Comparison of ENCODE assay signal across 28 mouse cellular contexts in genomic region chr4:150836258-150836657, GRCm38 (mm10). TPM values are rescaled to one million over a fixed set of nuclear protein-coding genes. Genes with fewer than 3 reads are reported as not detected.
DNase-seq lines count a peak whose midpoint lies in the region; ATAC-seq and TF ChIP-seq lines count a peak whose summit lies in the region.
"Had no signal": no experiment of that assay in that cellular context is flagged by ENCODE, and none has a peak within 500 bp of the region (broad histone marks: within the 10 kb centered on the region; RNA-seq: fewer than 3 reads in every experiment).

No protein-coding gene starts in this region.

- 0 out of 2 replicates have a peak overlapping the region, but pooled peaks have one; percentile 31 for H3K27ac ChIP-seq in gastrocnemius, adult 2 months
- no peak overlapping the region for H3K27ac ChIP-seq in liver, embryonic 11.5 days (ENCODE audit: low read depth, low read length)
- H3K27ac ChIP-seq in CH12.LX (ENCODE audit: insufficient read depth, low read depth) = no peak overlapping the region
- no peak overlapping the region for H3K27ac ChIP-seq in cerebellum, adult 2 months (ENCODE audit: insufficient read depth, low read length)
- H3K27ac ChIP-seq: embryonic facial prominence, embryonic 13.5 days; forebrain, embryonic 10.5 days; forebrain, embryonic 12.5 days had no signal

- TF ChIP-seq POLR2A in CH12.LX (IDR thresholded peaks at IDR 0.05; ENCODE audit: low read depth, low read length) = no peak
- no peak for TF ChIP-seq POLR2A in myocyte (IDR thresholded peaks at IDR 0.05; ENCODE audit: insufficient read length, low read depth)
- TF ChIP-seq POLR2A in cerebellum, adult 2 months (IDR thresholded peaks at IDR 0.05; ENCODE audit: borderline replicate concordance, insufficient read depth, low read length) = no peak

- 86% methylated on average over 13 of the region's 13 CpGs for WGBS in liver, embryonic 11.5 days
- 90% methylated on average over 13 of the region's 13 CpGs for WGBS in cerebellum, adult 2 months

- H3K27me3 ChIP-seq in liver, embryonic 11.5 days (replicated peaks; ENCODE audit: control insufficient read depth, insufficient read depth, low read length) = no peaks in the 10 kb centered on the region; the same call in 1 of the 2 replicates
- H3K27me3 ChIP-seq in CH12.LX (replicated peaks) (no peaks in the 10 kb centered on the region), myocyte (ENCODE audit: control insufficient read depth, insufficient read depth, insufficient read length) (no peaks in the 10 kb centered on the region)
- no peaks in the 10 kb centered on the region for H3K27me3 ChIP-seq in cerebellum, adult 2 months (ENCODE audit: control insufficient read depth, insufficient read depth, low read length)
- H3K27me3 ChIP-seq: embryonic facial prominence, embryonic 13.5 days; embryonic facial prominence, embryonic 15.5 days; forebrain, embryonic 12.5 days; Patski had no signal

- in situ Hi-C loops in CH12.LX (cut with MboI; ENCODE audit: low pct_ligation_motif_present, low pct_unique_long_range_greater_than_20kb, low sequenced_read_pairs) = no loop called here

- no peaks in the 10 kb centered on the region for H3K36me3 ChIP-seq in liver, embryonic 11.5 days (ENCODE audit: control insufficient read depth, insufficient read depth, low read length)
- no peaks in the 10 kb centered on the region for H3K36me3 ChIP-seq in CH12.LX (replicated peaks in 1 of 2; ENCODE audit: control insufficient read depth in 1 of 2, insufficient read depth in 1 of 2, low read length in 1 of 2)
- H3K36me3 ChIP-seq in myocyte (ENCODE audit: control insufficient read depth, insufficient read depth) = no peaks in the 10 kb centered on the region
- H3K36me3 ChIP-seq: embryonic facial prominence, embryonic 13.5 days; embryonic facial prominence, embryonic 15.5 days; forebrain, embryonic 10.5 days; forebrain, embryonic 12.5 days had no signal

- intact Hi-C loops in gastrocnemius, adult 2 months (cut with DNase I) = no loop called here

- no peak overlapping the region for H3K9ac ChIP-seq in liver, embryonic 11.5 days (ENCODE audit: low read depth, low read length)
- H3K9ac ChIP-seq in CH12.LX (ENCODE audit: insufficient read depth, low read depth) = no peak overlapping the region
- H3K9ac ChIP-seq: embryonic facial prominence, embryonic 13.5 days; embryonic facial prominence, embryonic 15.5 days; forebrain, embryonic 12.5 days had no signal

- no peaks in the 10 kb centered on the region for H3K9me3 ChIP-seq in liver, embryonic 11.5 days (ENCODE audit: control insufficient read depth, low read length)
- no peaks in the 10 kb centered on the region for H3K9me3 ChIP-seq in CH12.LX (replicated peaks; ENCODE audit: low read length)
- H3K9me3 ChIP-seq: embryonic facial prominence, embryonic 13.5 days; embryonic facial prominence, embryonic 15.5 days; forebrain, embryonic 10.5 days; forebrain, embryonic 12.5 days had no signal

- no peak for ATAC-seq in liver, embryonic 11.5 days (replicated peaks; ENCODE audit: low FRiP score)
- ATAC-seq: activated CD4-positive, CD25-positive, alpha-beta regulatory T cell, adult 4 months; CD4-positive, CD25-positive, alpha-beta regulatory T cell, adult 4 months; forebrain, embryonic 14.5 days; forebrain, embryonic 16.5 days had no signal

- no peak for DNase-seq in gastrocnemius, adult 2 months
- no peak for DNase-seq in gastrocnemius, adult 8-10 months (ENCODE audit: low spot score in 2 of 2)
- DNase-seq in liver, embryonic 11.5 days (ENCODE audit: low spot score) = no peak
- no peak for DNase-seq in liver
- DNase-seq in CH12.LX (ENCODE audit: extremely low read depth) = no peak
- no peak for DNase-seq in thymus, postnatal 10 days (ENCODE audit: low spot score in 2 of 2)
- no peak for DNase-seq in cerebellum, adult 2 months
- DNase-seq: adrenal gland, adult 8-10 months; adrenal gland, postnatal 14 days; adrenal gland, postnatal 36 days; B cell, adult 2 months; cerebellum, adult 11-12 months; cerebellum, adult 8-10 months; cerebellum, adult 9-11 months; cerebellum, postnatal 14 days; cerebellum, postnatal 36 days; embryo, embryonic 11 days had no signal

- no peak overlapping the region for H3K4me2 ChIP-seq in liver, embryonic 11.5 days
- H3K4me2 ChIP-seq in CH12.LX (ENCODE audit: insufficient read depth, low read depth, poor library complexity, severe bottlenecking) = no peak overlapping the region
- peak overlapping the region; percentile 80 for H3K4me2 ChIP-seq in myocyte (ENCODE audit: low read depth)
- H3K4me2 ChIP-seq: embryonic facial prominence, embryonic 13.5 days; embryonic facial prominence, embryonic 15.5 days; forebrain, embryonic 12.5 days had no signal

- no peaks in the 10 kb centered on the region for H3K79me2 ChIP-seq in CH12.LX (replicated peaks; ENCODE audit: control insufficient read depth, extremely low read depth, insufficient read depth, poor library complexity, severe bottlenecking)
- H3K79me2 ChIP-seq in myocyte (ENCODE audit: control insufficient read depth, insufficient read depth) = no peaks in the 10 kb centered on the region

- H3K4me3 ChIP-seq in gastrocnemius, adult 2 months = no peak overlapping the region
- H3K4me3 ChIP-seq in liver, embryonic 11.5 days (ENCODE audit: low read depth, low read length) = 0 out of 2 replicates have a peak overlapping the region, but pooled peaks have one; percentile 5
- H3K4me3 ChIP-seq in CH12.LX (replicated peaks in 1 of 3; ENCODE audit: low read depth in 2 of 3, low read length in 2 of 3, poor library complexity in 1 of 3) (no peak overlapping the region), myocyte (no peak overlapping the region)
- H3K4me3 ChIP-seq in cerebellum, adult 2 months (replicated peaks; ENCODE audit: insufficient read depth, low read depth, low read length) = no peak overlapping the region
- H3K4me3 ChIP-seq: embryonic facial prominence, embryonic 13.5 days; embryonic facial prominence, embryonic 15.5 days; erythroblast, embryonic 14.5 days; forebrain, embryonic 10.5 days; forebrain, embryonic 12.5 days had no signal

- TF ChIP-seq CTCF in gastrocnemius, adult 2 months (IDR thresholded peaks at IDR 0.05) = no peak
- no peak for TF ChIP-seq CTCF in CH12.LX (conservative IDR thresholded peaks at IDR 0.05 in 1 of 2, IDR thresholded peaks at IDR 0.05 in 1 of 2; ENCODE audit: low read depth in 2 of 2, low read length in 2 of 2)
- TF ChIP-seq CTCF in cerebellum, adult 2 months (IDR thresholded peaks at IDR 0.05; ENCODE audit: borderline replicate concordance, insufficient read depth, low read depth, low read length) = no peak

- no peak for TF ChIP-seq EP300 in CH12.LX (IDR thresholded peaks at IDR 0.05; ENCODE audit: low read length)

- dilution Hi-C loops in CH12.LX (cut with MboI; ENCODE audit: extremely low pct_ligation_motif_present, extremely low pct_unique_long_range_greater_than_20kb, low sequenced_read_pairs) = no loop called here

- no peak overlapping the region for H3ac ChIP-seq in myocyte (ENCODE audit: control insufficient read depth, insufficient read length)

- TF ChIP-seq RAD21 in CH12.LX (IDR thresholded peaks at IDR 0.05; ENCODE audit: low read depth, low read length) = no peak

- H3K4me1 ChIP-seq in liver, embryonic 11.5 days (replicated peaks; ENCODE audit: control insufficient read depth, insufficient read depth, low read length) = no peaks in the 10 kb centered on the region
- peaks cover 0 to under 1% of the 10 kb centered on the region in 2 experiments; a peak in 1 of 4 replicates for H3K4me1 ChIP-seq in CH12.LX (ENCODE audit: control insufficient read depth in 1 of 2, insufficient read depth in 2 of 2)
- H3K4me1 ChIP-seq in cerebellum, adult 2 months (ENCODE audit: control insufficient read depth, insufficient read depth, low read length) = no peaks in the 10 kb centered on the region
- H3K4me1 ChIP-seq: forebrain, embryonic 12.5 days had no signal

TF ChIP-seq in CH12.LX, 34 proteins besides CTCF, POLR2A, EP300 and RAD21:
- peak; percentile 18 for TF ChIP-seq USF1 (IDR thresholded peaks at IDR 0.05; ENCODE audit: low read depth, low read length)
- no peak for TF ChIP-seq MAFK (IDR thresholded peaks at IDR 0.05; ENCODE audit: insufficient replicate concordance, low read length)
- TF ChIP-seq SMC3 (IDR thresholded peaks at IDR 0.05; ENCODE audit: low read depth, low read length) = no peak
- TF ChIP-seq NELFE (IDR thresholded peaks at IDR 0.05; ENCODE audit: low read depth, low read length) = no peak
- no peak for TF ChIP-seq UBTF (IDR thresholded peaks at IDR 0.05; ENCODE audit: low read depth, low read length)
- no peak for TF ChIP-seq ELF1 (IDR thresholded peaks at IDR 0.05; ENCODE audit: low read depth, low read length)

TF ChIP-seq in myocyte, 11 proteins besides CTCF, POLR2A, EP300 and RAD21:
- TF ChIP-seq POLR2AphosphoS2 (IDR thresholded peaks at IDR 0.05; ENCODE audit: insufficient read length, low read depth) = no peak
- no peak for TF ChIP-seq MYOG (IDR thresholded peaks at IDR 0.05; ENCODE audit: control insufficient read depth in 1 of 3, insufficient read depth in 1 of 3, insufficient read length in 2 of 3, low read depth in 2 of 3)
- TF ChIP-seq MAX (IDR thresholded peaks at IDR 0.05; ENCODE audit: low read depth) = no peak
- TF ChIP-seq REST (IDR thresholded peaks at IDR 0.05; ENCODE audit: insufficient read depth, insufficient read length) = no peak
- no peak for TF ChIP-seq MYOD1 (IDR thresholded peaks at IDR 0.05; ENCODE audit: control insufficient read depth in 1 of 3, insufficient read length in 2 of 3, low read depth in 2 of 3)
- TF ChIP-seq TCF12 (IDR thresholded peaks at IDR 0.05; ENCODE audit: insufficient read depth, poor library complexity, severe bottlenecking) = no peak
- TF ChIP-seq TCF3 (IDR thresholded peaks at IDR 0.05; ENCODE audit: insufficient read length, low read depth) = no peak

RNA-seq across cellular contexts. Expression of gene Errfi1, which starts 17.5 kb away (rescaled TPM):
- 10 to 100 TPM; 20.7 to 50.5 TPM for total RNA-seq in gastrocnemius, adult 2 months (2021)
- total RNA-seq in gastrocnemius, adult 8-10 months (2022) = 10 to 100 TPM; 12.1 to 28.7 (median 15.0) TPM
- 26.2 and 27.7 TPM in 2 replicates for polyA plus RNA-seq in liver, embryonic 11.5 days (2014; fragmentation: Nextera tagmentation; extraction: Ambion mirVana)
- total RNA-seq in CH12.LX (2012; rRNA removed) = 0.08 TPM in 2 replicates
- total RNA-seq in CH12.LX (2014; rRNA removed) = 0.28 and 0.35 TPM in 2 replicates
- polyA plus RNA-seq in CH12.LX (2012; ENCODE audit: insufficient read length, low read depth) = 0.11 and 0.14 TPM in 2 replicates
- 18.9 TPM for polyA plus RNA-seq in myocyte (2012; fragmentation: generic; extraction: Trizol)
- 30.0 and 32.4 TPM in 2 replicates for polyA plus RNA-seq in cerebellum, adult 2 months (2012; rRNA removed)
- polyA plus RNA-seq: erythroblast, embryonic 14.5 days had no signal

Comparison
In these comparisons a context has a peak if more than half of its experiments do, and no peak if none do; other contexts are left out.
1. RNA of gene Errfi1, which starts 17.5 kb away (polyA plus RNA-seq): 30.0 to 32.4 TPM in cerebellum, adult 2 months, 26.2 to 27.7 TPM in liver, embryonic 11.5 days and 18.9 TPM in myocyte (single experiment); 0.11 to 0.14 TPM in CH12.LX; every median in the first group is over 10 times any median in the second.